Mouse (Mus musculus): ENCODE data around the gene Gpc4. TPM values are rescaled to one million over a fixed set of nuclear protein-coding genes. Genes with fewer than 3 reads are reported as not detected.

Gpc4 gene
- polyA plus RNA-seq, 1 experiment, result 18.8 TPM

GRCm38 (mm10) chrX:52162206-52162605 lies 2.8 kb downstream of the Gpc4 start:
- Histone ChIP-seq H3K4me1 (ENCODE audit: control insufficient read depth, insufficient read depth, insufficient read length, low read length) (no peaks in the 10 kb centered on the region), H3K4me3 (ENCODE audit: insufficient read depth, low read depth, low read length) (no peak overlapping the region), H3K27ac (replicated peaks; ENCODE audit: low read depth, low read length) (no peak overlapping the region)

DNA sequence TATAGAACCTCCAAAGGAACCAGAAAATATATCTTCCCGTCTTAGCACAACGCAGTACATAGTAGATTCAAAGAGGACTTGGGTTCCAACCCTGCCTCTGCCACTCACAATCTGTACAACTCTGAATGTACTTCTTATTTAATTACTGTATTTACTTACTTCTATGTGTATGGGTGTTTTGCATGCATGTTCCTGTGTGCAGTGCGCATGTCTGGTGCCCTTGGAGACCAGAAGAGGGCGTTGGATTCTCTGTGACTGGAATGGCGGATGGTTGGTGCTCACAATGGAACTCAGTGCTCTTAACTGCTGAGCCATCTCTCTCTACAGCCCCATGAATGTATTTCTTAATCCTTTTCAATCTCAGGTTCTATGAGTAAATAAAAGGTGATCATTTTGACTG lies 5.4 kb downstream of the Gpc4 start:
- Histone ChIP-seq H3K27ac (replicated peaks; ENCODE audit: low read depth, low read length) (no peak overlapping the region), H3K4me1 (ENCODE audit: control insufficient read depth, insufficient read depth, insufficient read length, low read length) (no peaks in the 10 kb centered on the region), H3K4me3 (ENCODE audit: insufficient read depth, low read depth, low read length) (no peak overlapping the region)

DNA sequence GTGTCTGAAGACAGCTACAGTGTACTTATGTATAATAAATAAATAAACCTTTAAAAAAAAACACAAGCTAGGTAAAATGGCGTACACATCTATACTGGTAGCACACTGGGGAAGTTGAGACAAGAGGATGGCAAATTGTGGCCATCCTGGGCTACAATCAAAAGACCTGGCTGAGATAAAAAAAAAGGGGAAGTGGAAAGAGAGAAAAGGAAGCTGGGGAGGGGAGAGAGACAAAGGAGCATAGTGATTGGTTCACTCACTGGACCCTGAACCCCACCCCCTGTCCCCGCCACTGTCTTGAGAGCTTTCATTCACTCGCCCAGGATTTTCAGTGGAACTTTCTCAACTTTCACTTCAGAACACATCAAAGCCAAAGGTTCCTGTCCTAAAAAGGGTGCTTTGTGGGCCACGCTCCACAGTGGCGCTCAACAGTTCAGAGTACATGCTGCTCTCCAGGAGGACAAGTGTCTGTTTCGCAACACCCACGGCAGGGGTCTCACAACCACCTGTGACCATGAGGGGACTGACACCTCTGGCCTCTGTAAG lies 9.6 kb downstream of the Gpc4 start:
- peaks cover 7% of the 10 kb centered on the region for H3K4me1 ChIP-seq (ENCODE audit: control insufficient read depth, insufficient read depth, insufficient read length, low read length)
- no peak overlapping the region for H3K27ac ChIP-seq (replicated peaks; ENCODE audit: low read depth, low read length)
- no peak overlapping the region for H3K4me3 ChIP-seq (ENCODE audit: insufficient read depth, low read depth, low read length)

DNA sequence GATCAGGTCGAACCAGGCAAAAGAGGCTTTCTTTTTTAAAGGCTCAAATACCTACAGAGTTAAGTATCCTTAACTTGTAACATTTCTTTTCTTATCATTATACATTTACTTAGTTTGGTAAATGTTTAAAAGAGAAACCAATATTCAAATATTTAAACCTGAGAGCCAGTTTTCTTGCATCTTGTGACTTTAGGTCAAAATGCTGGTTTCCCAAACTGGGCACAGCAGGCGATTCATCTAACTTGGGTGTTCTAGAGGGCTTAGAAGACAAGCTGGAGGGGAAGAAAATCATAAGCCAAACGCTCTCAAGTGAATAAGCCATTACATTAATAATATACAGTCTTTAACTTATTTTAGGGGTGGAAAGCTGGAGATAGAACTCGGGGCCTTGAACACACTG lies 10.2 kb downstream of the Gpc4 start:
- H3K4me3 ChIP-seq (ENCODE audit: insufficient read depth, low read depth, low read length), result no peak overlapping the region
- H3K27ac ChIP-seq (replicated peaks; ENCODE audit: low read depth, low read length), result no peak overlapping the region
- H3K4me1 ChIP-seq (ENCODE audit: control insufficient read depth, insufficient read depth, insufficient read length, low read length), result peaks cover 7% of the 10 kb centered on the region

- no peak overlapping the region for H3K27ac ChIP-seq (replicated peaks; ENCODE audit: low read depth, low read length)
- H3K4me1 ChIP-seq (ENCODE audit: control insufficient read depth, insufficient read depth, insufficient read length, low read length), result peaks cover 7% of the 10 kb centered on the region
- H3K4me3 ChIP-seq (ENCODE audit: insufficient read depth, low read depth, low read length), result no peak overlapping the region
Measured at GRCm38 (mm10) chrX:52153451-52153850, 11.6 kb downstream of the Gpc4 start.

- no peak overlapping the region for H3K27ac ChIP-seq (replicated peaks; ENCODE audit: low read depth, low read length)
Measured at GRCm38 (mm10) chrX:52152961-52153360, 12.1 kb downstream of the Gpc4 start.

DNA sequence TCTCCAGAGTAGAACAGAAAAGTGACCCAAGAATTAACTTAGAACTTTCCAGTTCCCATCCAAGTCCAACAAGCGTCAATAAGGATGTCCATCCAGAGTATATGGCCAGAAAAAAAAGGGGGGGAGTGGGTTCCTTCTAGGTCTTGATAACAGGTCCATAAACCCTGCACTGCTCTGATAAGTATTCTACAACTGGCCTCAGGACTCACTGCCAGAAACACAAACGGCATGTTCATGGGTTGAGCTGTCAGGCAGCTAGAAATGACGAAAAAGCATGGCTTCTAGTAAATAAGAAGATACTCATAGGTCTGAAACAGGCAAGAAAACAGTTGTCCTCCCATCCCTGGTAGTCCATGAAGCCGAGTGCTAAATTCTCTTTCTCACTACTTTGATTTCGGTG lies 13.5 kb downstream of the Gpc4 start:
- peaks cover 7% of the 10 kb centered on the region for H3K4me1 ChIP-seq (ENCODE audit: control insufficient read depth, insufficient read depth, insufficient read length, low read length)
- no peak overlapping the region for H3K27ac ChIP-seq (replicated peaks; ENCODE audit: low read depth, low read length)
- no peak overlapping the region for H3K4me3 ChIP-seq (ENCODE audit: insufficient read depth, low read depth, low read length)

More at GRCm38 (mm10) chrX:52152961-52153360, 12.1 kb downstream of the Gpc4 start:
- Histone ChIP-seq H3K4me1 (ENCODE audit: control insufficient read depth, insufficient read depth, insufficient read length, low read length) (peaks cover 7% of the 10 kb centered on the region), H3K4me3 (ENCODE audit: insufficient read depth, low read depth, low read length) (no peak overlapping the region)

- Histone ChIP-seq H3K4me1 (ENCODE audit: control insufficient read depth, insufficient read depth, insufficient read length, low read length) (peaks cover 7% of the 10 kb centered on the region), H3K27ac (replicated peaks; ENCODE audit: low read depth, low read length) (no peak overlapping the region), H3K4me3 (ENCODE audit: insufficient read depth, low read depth, low read length) (no peak overlapping the region)
Measured at GRCm38 (mm10) chrX:52151100-52151499, 14.0 kb downstream of the Gpc4 start.

DNA sequence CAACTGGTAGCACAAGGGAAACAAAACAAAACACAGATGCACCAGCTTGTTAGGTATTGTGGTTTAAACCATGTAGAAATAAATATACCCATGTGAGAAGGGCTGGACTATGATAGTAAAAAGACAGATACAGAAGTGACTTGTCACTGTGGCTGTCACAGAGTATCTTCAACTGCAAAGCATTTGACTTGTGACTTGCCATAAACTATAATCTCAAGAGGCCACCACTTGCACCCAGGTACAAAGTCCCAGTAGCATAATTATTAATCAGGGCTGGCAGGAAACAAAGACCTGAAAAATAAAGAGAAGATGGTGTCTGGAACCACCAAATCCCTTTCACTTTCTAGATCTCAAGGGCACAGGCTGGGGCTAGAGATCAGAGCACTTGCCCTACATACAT lies 19.5 kb downstream of the Gpc4 start:
- Histone ChIP-seq H3K4me3 (ENCODE audit: insufficient read depth, low read depth, low read length) (no peak overlapping the region), H3K27ac (replicated peaks; ENCODE audit: low read depth, low read length) (no peak overlapping the region), H3K4me1 (ENCODE audit: control insufficient read depth, insufficient read depth, insufficient read length, low read length) (no peaks in the 10 kb centered on the region; the same call in 1 of the 2 replicates)

GRCm38 (mm10) chrX:52144491-52144890 lies 20.6 kb downstream of the Gpc4 start:
- Histone ChIP-seq H3K4me3 (ENCODE audit: insufficient read depth, low read depth, low read length) (no peak overlapping the region), H3K4me1 (ENCODE audit: control insufficient read depth, insufficient read depth, insufficient read length, low read length) (no peaks in the 10 kb centered on the region; the same call in 1 of the 2 replicates), H3K27ac (replicated peaks; ENCODE audit: low read depth, low read length) (no peak overlapping the region)

DNA sequence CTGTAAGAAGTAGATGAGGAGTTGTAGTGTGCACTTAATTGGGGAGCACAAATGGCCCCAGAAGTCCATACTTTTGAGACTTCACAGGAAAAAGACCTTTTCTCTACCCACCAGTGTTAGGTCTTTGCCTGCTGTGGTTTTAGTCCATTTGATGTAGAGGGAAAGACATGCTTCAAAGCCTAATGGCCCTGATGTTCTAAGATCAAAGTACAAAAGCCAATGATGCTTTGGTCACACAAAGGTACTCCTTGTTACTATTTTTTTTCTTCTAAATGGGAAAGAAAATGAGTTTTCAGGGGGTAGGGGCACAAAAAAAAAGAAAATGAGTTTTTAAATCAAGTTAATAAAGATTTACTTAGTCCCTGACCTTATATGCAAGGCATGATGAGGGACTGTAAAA lies 24.7 kb downstream of the Gpc4 start:
- Histone ChIP-seq H3K27ac (replicated peaks; ENCODE audit: low read depth, low read length) (no peak overlapping the region), H3K4me3 (ENCODE audit: insufficient read depth, low read depth, low read length) (no peak overlapping the region), H3K4me1 (ENCODE audit: control insufficient read depth, insufficient read depth, insufficient read length, low read length) (no peaks in the 10 kb centered on the region)

GRCm38 (mm10) chrX:52138461-52139075 lies 26.5 kb downstream of the Gpc4 start:
- H3K4me1 ChIP-seq (ENCODE audit: control insufficient read depth, insufficient read depth, insufficient read length, low read length), result no peaks in the 10 kb centered on the region
- H3K27ac ChIP-seq (replicated peaks; ENCODE audit: low read depth, low read length), result no peak overlapping the region
- no peak overlapping the region for H3K4me3 ChIP-seq (ENCODE audit: insufficient read depth, low read depth, low read length)

DNA sequence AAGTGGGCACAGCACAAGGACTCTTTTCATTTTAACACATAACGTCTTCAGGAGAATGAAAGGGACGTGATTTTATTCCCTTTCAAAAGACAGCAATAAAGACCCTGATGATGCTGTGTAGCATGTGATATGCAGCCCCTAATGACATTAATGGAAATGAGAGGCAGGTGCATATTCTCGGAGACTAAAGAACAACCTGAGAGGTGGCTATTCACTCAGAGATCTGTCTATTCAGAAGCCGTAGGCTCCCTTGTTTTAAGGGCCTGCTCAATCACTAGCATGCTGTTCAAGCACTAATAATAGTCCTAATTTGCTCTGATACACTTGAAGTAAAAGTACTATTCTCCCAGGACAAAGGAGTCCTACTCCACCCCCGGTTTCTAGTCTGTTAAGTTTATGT lies 27.0 kb downstream of the Gpc4 start:
- Histone ChIP-seq H3K27ac (replicated peaks; ENCODE audit: low read depth, low read length) (no peak overlapping the region), H3K4me1 (ENCODE audit: control insufficient read depth, insufficient read depth, insufficient read length, low read length) (no peaks in the 10 kb centered on the region), H3K4me3 (ENCODE audit: insufficient read depth, low read depth, low read length) (no peak overlapping the region)

DNA sequence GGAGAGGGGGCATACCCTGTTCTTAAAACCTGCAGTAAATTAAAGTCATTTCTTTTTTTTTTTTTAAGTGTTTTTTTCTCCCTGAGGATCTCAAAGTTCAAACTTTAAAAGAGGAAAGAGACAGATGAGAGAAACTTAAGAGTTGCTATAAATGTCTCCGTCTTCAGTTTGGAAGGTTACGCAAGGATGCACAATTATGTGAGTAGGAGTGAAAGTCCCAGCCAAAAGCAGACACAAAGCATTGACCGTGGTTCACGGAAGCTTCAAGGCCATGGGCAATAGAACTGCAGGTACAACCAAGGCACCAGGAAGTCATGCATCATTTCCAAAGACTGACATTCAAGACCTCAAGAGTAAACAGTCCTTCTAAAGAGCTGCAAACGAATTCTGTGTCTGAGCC lies 28.5 kb downstream of the Gpc4 start:
- H3K4me1 ChIP-seq (ENCODE audit: control insufficient read depth, insufficient read depth, insufficient read length, low read length), result no peaks in the 10 kb centered on the region
- no peak overlapping the region for H3K4me3 ChIP-seq (ENCODE audit: insufficient read depth, low read depth, low read length)
- no peak overlapping the region for H3K27ac ChIP-seq (replicated peaks; ENCODE audit: low read depth, low read length)

DNA sequence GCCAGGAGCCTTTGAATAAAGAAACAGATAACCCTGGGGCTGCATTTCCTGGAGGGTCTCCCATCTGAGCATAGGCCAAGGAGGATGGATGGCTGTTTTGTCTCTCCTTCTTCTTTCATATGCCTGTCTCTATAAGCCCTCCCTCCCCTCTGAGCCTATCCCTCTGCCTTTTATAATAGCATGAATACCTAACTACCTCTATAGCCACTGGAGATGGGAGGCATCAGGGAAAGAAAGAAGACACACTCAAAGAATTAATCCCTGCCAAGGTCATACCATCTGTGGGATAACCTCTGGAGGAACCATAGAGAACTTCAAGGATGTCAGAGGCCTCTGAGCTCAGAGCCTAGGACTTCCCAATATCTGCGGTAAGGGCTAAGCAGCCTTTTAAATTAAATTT lies 35.4 kb downstream of the Gpc4 start:
- Histone ChIP-seq H3K4me1 (ENCODE audit: control insufficient read depth, insufficient read depth, insufficient read length, low read length) (no peaks in the 10 kb centered on the region), H3K27ac (replicated peaks; ENCODE audit: low read depth, low read length) (no peak overlapping the region), H3K4me3 (ENCODE audit: insufficient read depth, low read depth, low read length) (no peak overlapping the region)

DNA sequence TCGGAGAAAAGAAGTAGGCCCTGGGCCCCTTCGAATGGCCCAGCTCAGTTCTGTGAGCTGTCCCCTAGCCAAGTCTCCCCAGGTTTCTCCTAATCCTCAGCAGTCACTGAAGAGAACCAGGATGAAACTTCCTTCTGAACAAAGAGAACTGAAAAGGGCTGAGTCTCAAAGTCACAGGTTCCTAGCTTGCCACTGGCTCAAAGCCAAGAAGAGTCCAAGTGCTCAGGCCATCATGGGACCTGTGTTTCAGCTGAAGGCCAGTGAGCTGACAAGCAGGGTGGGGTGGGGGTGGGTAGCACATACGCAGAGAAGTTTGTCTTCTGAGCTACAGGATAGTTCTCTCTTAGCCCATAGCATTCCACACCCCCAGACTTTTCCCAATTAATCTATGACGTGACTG lies 36.3 kb downstream of the Gpc4 start:
- H3K4me3 ChIP-seq (ENCODE audit: insufficient read depth, low read depth, low read length), result no peak overlapping the region
- H3K4me1 ChIP-seq (ENCODE audit: control insufficient read depth, insufficient read depth, insufficient read length, low read length), result no peaks in the 10 kb centered on the region
- no peak overlapping the region for H3K27ac ChIP-seq (replicated peaks; ENCODE audit: low read depth, low read length)

Measured in brown adipose tissue, adult 24 weeks (tissue).